Mouse (Mus musculus) CH12.LX (cell line): ENCODE data around the gene Tm7sf3.

Source experiments
- HCFC1 ChIP-seq: IDR thresholded peaks from 2 replicates; pipeline ENCODE4 v1.6.1; 2012; ENCODE audit warnings: low read depth, mild to moderate bottlenecking, inconsistent platforms, low read length, improper control_type of control experiment
- MAX ChIP-seq: IDR thresholded peaks from 2 replicates; pipeline ENCODE4 v1.6.1; 2011; ENCODE audit warnings: low read length, improper control_type of control experiment
- NRF1 ChIP-seq: IDR thresholded peaks from 2 replicates; pipeline ENCODE4 v1.6.1; 2014; ENCODE audit warnings: low read depth, mild to moderate bottlenecking, inconsistent platforms, low read length, improper control_type of control experiment, moderate library complexity

DNA sequence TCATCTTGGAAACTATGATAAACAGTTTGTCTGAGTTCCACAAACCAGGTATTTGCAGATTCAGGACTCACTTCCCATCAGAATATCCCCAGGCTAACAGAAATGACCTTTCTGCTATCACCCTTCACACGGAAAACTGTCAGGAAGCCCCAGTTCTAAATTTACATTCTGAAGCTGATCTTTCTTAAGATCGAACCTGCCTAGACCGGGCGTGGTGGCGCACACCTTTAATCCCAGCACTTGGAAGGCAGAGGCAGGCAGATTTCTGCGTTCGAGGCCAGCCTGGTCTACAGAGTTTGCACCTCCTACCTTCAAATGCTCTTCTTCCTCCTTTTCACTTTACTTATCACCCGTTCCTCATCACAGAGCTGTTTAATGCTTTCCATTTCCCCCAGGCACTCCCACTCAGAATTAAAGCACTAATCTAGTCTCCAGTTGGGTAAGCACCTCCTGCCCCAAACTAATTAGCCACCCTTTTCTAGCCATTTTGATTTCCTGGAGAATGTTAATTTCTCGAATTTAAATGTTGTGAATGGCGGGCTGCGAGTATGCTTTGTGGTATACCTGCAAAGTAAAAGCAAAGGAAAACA is 908 bp downstream of the Tm7sf3 start:
- TF ChIP-seq MAX (no peak), NRF1 (no peak), HCFC1 (no peak)
